Mouse (Mus musculus) spleen, adult 2 months (tissue): Measurements from ENCODE around the gene Akr1b8. TPM values are rescaled to one million over a fixed set of nuclear protein-coding genes. Genes with fewer than 3 reads are reported as not detected.

Experiments
- DNase-seq, 2 experiments: peaks; one replicate each; pipeline versions ENCODE4 v3.0.0 to v3.0.0-alpha.2; 2012 to 2021; ENCODE audit warnings: low spot score in 2 of 2, low read depth in 1 of 2
- H3K27ac ChIP-seq: fragments of 200-500 bp; 2 replicates; pipeline ENCODE4 v1.5.1; 2012; ENCODE audit warnings: low read length, inconsistent platforms; ENCODE audit not compliant: insufficient read depth
- H3K27me3 ChIP-seq: fragments of 200-500 bp; 2 replicates; pipeline ENCODE4 v1.6.1; 2012; ENCODE audit warnings: mild to moderate bottlenecking, moderate library complexity, low read length, inconsistent platforms; ENCODE audit not compliant: control insufficient read depth, insufficient read depth
- H3K36me3 ChIP-seq: fragments of 200-500 bp; 2 replicates; pipeline ENCODE4 v1.6.1; 2012; ENCODE audit warnings: mild to moderate bottlenecking, low read length, inconsistent platforms; ENCODE audit not compliant: control insufficient read depth, insufficient read depth
- H3K4me1 ChIP-seq: fragments of 200-500 bp; 2 replicates; pipeline ENCODE4 v1.6.1; 2011; ENCODE audit warnings: inconsistent platforms; ENCODE audit not compliant: control insufficient read depth, insufficient read depth, insufficient read length
- H3K4me3 ChIP-seq: fragments of 200-500 bp; 2 replicates; pipeline ENCODE4 v1.5.1; 2011; ENCODE audit warnings: mild to moderate bottlenecking, inconsistent platforms; ENCODE audit not compliant: insufficient read depth, insufficient read length; ENCODE audit errors: extremely low read depth
- CTCF ChIP-seq: fragments of 200-500 bp; IDR thresholded peaks from 2 replicates; pipeline ENCODE4 v1.5.1; 2011; ENCODE audit warnings: mild to moderate bottlenecking, inconsistent platforms; ENCODE audit not compliant: insufficient read depth, insufficient read length, insufficient replicate concordance; ENCODE audit errors: extremely low read depth
- POLR2A ChIP-seq: fragments of 200-500 bp; IDR thresholded peaks from 2 replicates; pipeline ENCODE4 v1.6.1; 2011; ENCODE audit warnings: low read depth, low read length, inconsistent platforms
- WGBS: fragments of 180-500 bp; shearing (Covaris S2); methylation state at CpG from one replicate; pipeline ENCODE4 v1.1.7; 2018; 5-methylcytosine and 5-hydroxymethylcytosine counted together
- polyA plus RNA-seq: library from polyadenylated mRNA; depleted of rRNA; stranded (reverse); fragments of >200 nt; gene quantifications from 2 replicates; pipeline ENCODE4 v1.2.3, GENCODE M21; 2012

Gene Akr1b8
- polyA plus RNA-seq, 1 experiment, result 3.0 TPM

- WGBS, result under 1% methylated on average over 17 of the region's 17 CpGs
- Histone ChIP-seq H3K27ac (peak within 1 kb of the TSS; percentile 82), H3K4me3 (peak within 1 kb of the TSS; percentile 91), H3K36me3 (peaks cover 9% of the 10 kb centered on the region), H3K27me3 (no peaks in the 10 kb centered on the region), H3K4me1 (no peaks in the 10 kb centered on the region; the same call in 1 of the 2 replicates)
- TF ChIP-seq CTCF, result no peak
- no peak; the same call in 1 of the 2 replicates for TF ChIP-seq POLR2A
- peak; percentile 22 to 68 for DNase-seq
Observed at GRCm38 (mm10) chr6:34384110-34384661, 30.3 kb downstream of the Akr1b8 start, which contains the start of gene Akr1b10. Gene Akr1b10 (plus strand): TSS chr6:34384218.

GRCm38 (mm10) chr6:34384701-34385370 is 30.9 kb downstream of the Akr1b8 start:
- Histone ChIP-seq H3K36me3 (peaks cover 14% of the 10 kb centered on the region), H3K27ac (peak overlapping the region; percentile 82), H3K4me3 (peak overlapping the region; percentile 91), H3K4me1 (no peaks in the 10 kb centered on the region; the same call in 1 of the 2 replicates), H3K27me3 (no peaks in the 10 kb centered on the region)
- 13% methylated on average over 13 of the region's 13 CpGs for WGBS
- TF ChIP-seq POLR2A, result no peak
- TF ChIP-seq CTCF, result no peak
- DNase-seq, result peak in 1 of 2 experiments; percentile 23

GRCm38 (mm10) chr6:34388420-34389156 is 34.7 kb downstream of the Akr1b8 start:
- Histone ChIP-seq H3K4me3 (no peak overlapping the region), H3K27ac (no peak overlapping the region), H3K36me3 (peaks cover 34% of the 10 kb centered on the region), H3K4me1 (no peaks in the 10 kb centered on the region; the same call in 1 of the 2 replicates), H3K27me3 (no peaks in the 10 kb centered on the region)
- DNase-seq, result no peak
- 93% methylated on average over 4 of the region's 4 CpGs for WGBS
- TF ChIP-seq POLR2A (no peak), CTCF (no peak)

GRCm38 (mm10) chr6:34395897-34396296 is 42.0 kb downstream of the Akr1b8 start:
- Histone ChIP-seq H3K27me3 (no peaks in the 10 kb centered on the region), H3K4me3 (no peak overlapping the region), H3K27ac (no peak overlapping the region), H3K36me3 (peaks cover 25% of the 10 kb centered on the region), H3K4me1 (no peaks in the 10 kb centered on the region)
- TF ChIP-seq CTCF, result no peak
- TF ChIP-seq POLR2A, result no peak
- no peak for DNase-seq
- 91% methylated on average over 5 of the region's 5 CpGs for WGBS

GRCm38 (mm10) chr6:34398431-34398830 is 44.5 kb downstream of the Akr1b8 start:
- H3K27me3 ChIP-seq, result no peaks in the 10 kb centered on the region
- no peak overlapping the region for H3K4me3 ChIP-seq
- no peak for TF ChIP-seq POLR2A
- TF ChIP-seq CTCF, result no peak
- DNase-seq, result no peak
- no peaks in the 10 kb centered on the region for H3K4me1 ChIP-seq
- 93% methylated on average over 6 of the region's 6 CpGs for WGBS
- peaks cover 12% of the 10 kb centered on the region for H3K36me3 ChIP-seq
- H3K27ac ChIP-seq, result no peak overlapping the region

- Histone ChIP-seq H3K4me3 (no peak overlapping the region), H3K4me1 (no peaks in the 10 kb centered on the region), H3K27ac (no peak overlapping the region), H3K27me3 (no peaks in the 10 kb centered on the region), H3K36me3 (peaks cover 6% of the 10 kb centered on the region; the same call in 1 of the 2 replicates)
- TF ChIP-seq POLR2A (no peak), CTCF (no peak)
- DNase-seq, result no peak
- 90% methylated on average over 13 of the region's 13 CpGs for whole genome bisulfite sequencing
Observed at GRCm38 (mm10) chr6:34399606-34400220, 45.8 kb downstream of the Akr1b8 start.

- Histone ChIP-seq H3K27ac (no peak overlapping the region), H3K36me3 (peaks cover 4% of the 10 kb centered on the region; the same call in 1 of the 2 replicates), H3K4me3 (no peak overlapping the region), H3K27me3 (no peaks in the 10 kb centered on the region), H3K4me1 (no peaks in the 10 kb centered on the region)
- DNase-seq, result no peak
- 87% methylated on average over 2 of the region's 2 CpGs for WGBS
- TF ChIP-seq POLR2A, result no peak
- no peak for TF ChIP-seq CTCF
Observed at GRCm38 (mm10) chr6:34400696-34401095, 46.8 kb downstream of the Akr1b8 start.
